Mouse (Mus musculus): ENCODE results near the gene Samd14. TPM values are rescaled to one million over a fixed set of nuclear protein-coding genes. Genes with fewer than 3 reads are reported as not detected.
A peak's percentile ranks its signal among the peaks of the same experiment; 100 is the strongest.

Samd14 gene
- total RNA-seq, 2 experiments from 2014 or later, result 38.2 to 42.8 TPM

DNA sequence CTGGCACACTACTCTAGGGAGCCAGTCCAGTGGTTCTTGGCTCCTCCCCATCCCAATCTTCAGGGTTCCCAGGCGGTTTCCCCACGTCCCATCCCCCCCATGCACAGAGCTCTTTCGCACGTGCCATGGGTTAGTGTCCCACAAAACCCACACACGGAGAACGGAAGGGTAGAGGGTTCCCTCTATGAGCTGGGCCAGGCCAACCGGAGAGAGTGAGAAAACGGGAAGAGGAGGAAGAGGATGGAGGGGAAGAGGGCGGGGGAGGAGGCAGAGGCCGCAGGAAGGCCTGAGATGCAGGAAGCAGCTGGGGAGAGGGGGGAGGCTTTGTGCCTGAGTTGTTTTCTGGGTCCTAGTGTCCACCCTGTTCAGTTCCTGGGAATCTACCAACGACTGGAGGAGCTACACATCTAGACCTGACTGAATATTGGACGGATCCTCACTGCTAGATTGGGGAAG is 20.1 kb upstream of the Samd14 start:
- peak; percentile 77 to 94 for DNase-seq (ENCODE audit: low spot score in 2 of 2)

DNA sequence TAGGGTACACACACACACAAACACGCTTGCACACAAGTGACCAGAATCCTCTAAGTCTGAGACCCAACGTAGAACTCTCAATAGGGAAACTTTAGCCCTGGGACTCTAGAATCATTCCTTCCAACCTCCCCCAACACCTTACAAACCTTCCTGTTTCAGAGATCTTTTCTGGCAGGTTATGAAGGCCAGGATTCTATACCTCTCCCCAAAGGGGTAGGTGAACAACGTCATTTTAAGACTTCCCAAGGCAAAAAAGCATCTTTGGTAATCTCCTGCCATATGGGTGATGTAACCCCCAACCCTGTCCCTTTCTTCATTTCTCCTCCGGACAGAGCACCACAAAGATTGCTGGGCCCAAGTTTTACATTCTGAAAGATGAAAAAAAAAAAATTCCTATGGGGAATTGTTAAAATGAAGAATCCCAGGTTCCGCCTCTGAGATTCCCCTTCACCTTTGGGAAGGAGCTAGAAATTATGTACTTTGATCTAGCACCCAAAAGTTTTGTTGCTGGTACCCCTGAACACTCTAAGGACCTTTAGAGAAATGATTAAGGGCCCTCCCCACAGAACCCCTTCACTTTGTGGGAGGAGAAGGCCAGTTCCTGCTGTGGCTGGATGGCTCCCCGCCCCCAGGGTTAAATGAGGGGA is 19.5 kb upstream of the Samd14 start:
- DNase-seq (ENCODE audit: low spot score in 2 of 2), result no peak

DNA sequence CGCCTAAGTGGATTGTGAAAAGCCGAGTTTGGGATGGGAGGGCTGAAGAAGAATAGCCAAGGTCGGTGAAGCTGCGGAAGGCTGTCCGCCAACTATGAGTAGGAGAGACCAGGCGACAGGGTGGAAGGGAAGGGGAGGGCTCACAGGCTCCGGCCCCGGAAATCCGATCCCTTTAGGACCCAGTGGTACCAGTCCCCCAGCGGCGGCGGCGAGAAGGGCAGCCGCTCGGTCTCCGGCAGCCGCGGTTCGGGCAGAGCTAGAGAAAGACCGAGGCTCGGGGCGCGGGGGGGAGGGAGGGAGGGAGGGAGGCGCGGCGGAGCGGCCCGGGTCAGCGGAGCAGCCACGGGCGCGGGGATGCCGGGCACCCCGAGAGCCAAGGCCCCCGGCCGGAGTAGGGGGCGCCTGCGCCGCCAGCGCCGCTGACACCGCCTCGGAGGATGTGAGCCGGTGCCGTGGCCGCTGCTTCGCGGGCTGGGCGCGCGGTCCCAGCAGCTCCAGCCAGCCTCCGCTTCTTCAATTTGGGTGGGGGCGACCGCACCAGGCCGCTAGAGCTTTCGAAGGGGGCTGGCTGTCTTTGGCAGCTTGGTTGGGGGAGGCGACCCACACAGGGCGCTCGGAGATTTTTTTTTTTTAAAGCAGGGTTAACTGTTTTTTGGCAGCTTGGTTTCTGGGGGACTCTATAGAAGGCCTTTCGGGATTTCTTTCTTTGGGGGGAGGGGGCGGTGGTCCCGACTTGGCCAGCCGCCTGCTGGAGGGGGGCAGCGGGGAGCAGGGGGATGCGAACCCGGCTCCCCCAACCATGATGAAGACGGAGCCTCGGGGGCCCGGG is 18.7 kb upstream of the Samd14 start, which contains the start of gene Ppp1r9b:
TSS of gene Ppp1r9b (plus strand) at position 287 of the 829 bp plus-strand sequence.
- DNase-seq (ENCODE audit: low spot score in 2 of 2), result peak; percentile 89 to 95

DNA sequence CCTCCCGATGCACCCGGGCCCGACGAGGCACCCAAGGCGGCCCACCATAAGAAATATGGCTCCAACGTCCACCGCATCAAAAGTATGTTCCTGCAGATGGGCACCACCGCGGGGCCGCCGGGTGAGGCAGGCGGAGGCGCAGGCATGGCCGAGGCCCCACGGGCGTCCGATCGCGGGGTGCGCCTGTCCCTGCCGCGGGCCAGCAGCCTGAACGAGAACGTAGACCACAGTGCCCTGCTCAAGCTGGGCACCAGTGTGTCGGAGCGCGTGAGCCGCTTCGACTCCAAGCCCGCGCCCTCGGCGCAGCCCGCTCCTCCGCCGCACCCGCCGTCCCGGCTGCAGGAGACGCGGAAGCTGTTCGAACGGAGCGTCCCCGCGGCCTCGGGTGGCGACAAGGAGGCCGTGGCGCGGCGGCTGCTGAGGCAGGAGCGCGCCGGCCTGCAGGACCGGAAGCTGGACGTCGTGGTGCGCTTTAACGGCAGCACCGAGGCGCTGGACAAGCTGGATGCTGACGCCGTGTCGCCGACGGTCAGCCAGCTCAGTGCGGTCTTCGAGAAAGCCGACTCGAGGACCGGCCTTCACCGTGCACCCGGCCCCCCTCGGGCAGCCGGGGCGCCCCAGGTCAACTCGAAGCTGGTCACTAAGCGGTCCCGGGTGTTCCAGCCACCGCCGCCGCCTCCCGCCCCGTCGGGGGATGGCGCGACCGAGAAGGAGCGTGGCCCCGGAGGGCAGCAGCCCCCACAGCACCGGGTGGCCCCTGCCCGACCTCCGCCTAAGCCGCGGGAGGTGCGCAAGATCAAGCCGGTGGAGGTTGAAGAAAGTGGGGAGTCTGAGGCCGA is 17.8 kb upstream of the Samd14 start:
- DNase-seq (ENCODE audit: low spot score in 2 of 2), result no peak

DNA sequence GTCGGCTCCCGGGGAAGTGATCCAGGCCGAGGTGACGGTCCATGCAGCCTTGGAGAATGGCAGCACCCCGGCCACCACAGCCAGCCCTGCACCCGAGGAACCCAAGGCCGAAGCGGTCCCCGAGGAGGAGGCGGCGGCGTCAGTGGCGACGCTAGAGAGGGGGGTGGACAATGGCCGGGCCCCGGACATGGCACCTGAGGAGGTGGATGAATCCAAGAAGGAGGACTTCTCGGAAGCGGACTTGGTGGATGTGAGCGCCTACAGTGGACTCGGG is 17.3 kb upstream of the Samd14 start:
- no peak for DNase-seq (ENCODE audit: low spot score in 2 of 2)

DNA sequence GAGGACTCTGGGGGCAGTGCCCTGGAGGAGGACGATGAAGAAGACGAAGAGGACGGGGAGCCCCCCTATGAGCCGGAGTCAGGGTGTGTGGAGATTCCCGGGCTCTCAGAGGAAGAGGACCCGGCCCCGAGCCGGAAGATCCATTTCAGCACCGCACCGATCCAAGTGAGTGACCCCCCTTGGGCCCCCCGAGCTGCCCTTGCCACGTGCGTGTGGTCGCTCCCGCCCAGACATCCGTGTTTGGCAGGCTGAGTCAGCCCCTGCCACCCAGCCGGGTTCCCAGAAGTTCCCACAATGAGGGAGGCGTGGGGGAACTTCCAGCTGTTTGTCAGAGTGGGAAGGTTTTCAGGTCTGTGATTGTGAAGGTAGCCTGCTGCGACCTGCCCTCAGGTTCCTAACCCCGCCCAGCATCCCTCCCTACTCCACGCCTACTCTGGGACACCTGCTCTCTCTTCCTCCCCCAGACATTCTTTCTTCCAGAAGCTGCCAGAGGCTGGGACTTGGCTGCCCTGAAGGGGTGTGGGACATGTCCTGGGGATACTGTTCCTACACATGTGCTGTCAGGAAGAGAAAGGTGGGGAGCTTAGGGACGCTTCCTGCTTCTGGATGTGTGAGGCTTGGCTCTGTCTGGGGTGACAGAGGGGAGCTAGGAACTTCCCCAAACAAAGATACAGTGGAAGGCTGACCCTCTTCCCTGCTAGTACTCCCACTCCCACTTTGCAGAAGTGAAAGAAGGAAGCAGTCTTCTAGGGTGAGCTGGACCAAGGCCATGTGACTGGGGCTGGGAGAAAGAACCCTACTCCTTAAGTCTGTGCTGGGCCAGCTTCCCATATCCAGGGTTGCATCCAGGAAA is 16.7 kb upstream of the Samd14 start:
- DNase-seq (ENCODE audit: low spot score in 2 of 2), result no peak

DNA sequence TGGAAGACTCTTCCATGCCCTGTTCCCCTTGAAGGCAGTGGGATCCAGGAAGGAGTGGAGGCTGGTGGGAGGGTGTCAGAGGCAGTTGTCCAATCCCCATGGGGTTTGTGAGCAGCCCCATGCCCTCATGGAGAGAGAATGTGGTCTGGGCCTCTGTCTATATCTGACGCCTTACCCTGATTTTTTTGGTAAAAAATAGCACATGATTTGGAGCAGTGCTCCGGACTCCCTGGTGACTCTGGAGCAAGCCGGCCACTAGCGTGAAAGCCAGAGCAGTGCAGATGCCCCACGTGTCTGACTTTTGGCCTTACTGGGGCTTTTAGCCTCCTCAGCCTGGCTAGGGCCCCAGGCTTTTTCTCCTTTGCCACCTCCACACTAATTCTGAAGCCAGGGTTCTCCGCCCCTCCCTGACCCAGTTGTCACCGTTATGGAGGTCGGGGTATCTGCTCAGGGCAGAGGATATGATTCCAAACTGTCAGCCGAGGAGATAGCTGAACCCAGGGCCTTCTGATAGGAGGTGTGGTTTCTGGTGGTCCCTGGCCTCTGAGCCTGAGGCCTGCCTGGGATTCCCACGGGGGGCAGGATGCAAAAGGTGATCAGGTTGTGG is 15.4 kb upstream of the Samd14 start:
- no peak for DNase-seq (ENCODE audit: low spot score in 2 of 2)

DNA sequence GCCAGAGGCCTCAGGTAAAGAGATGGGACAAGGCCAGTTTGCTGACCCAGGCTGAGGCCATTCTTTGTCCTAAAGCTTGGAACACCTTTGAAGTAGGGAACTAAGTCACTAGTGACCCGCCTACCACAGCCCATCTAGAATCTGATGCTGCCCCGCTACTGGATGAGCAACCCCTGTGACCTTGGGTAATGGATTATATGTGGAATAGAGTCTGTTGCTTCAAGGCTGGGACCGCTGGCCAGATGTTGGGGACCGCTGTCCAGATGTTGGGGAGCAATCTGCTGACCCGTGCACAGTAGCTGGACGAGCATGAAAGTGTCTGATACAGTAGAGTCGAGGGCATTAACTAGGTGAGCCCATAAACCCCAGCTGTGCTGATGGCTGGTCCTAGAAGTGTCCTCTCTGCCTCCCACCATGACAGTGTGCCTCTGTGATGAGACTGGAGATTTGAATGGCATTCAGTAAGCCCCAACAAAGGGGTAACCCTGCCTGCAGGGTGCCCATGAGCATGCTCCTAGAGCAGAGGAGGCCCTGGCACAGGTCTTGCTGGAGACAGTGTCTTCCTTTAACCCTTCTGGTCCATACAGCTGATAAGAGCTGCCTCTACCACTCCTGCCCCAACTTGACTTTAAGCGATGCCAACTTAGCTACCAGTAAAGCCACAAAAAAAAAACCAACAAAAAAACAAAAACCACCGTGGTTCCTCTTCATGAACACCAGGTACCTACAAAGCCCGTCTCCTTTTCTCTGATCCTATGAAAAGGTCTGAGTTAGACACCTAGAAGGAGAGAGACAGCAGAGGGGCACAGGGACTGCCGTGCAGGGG is 14.5 kb upstream of the Samd14 start:
- no peak for DNase-seq (ENCODE audit: low spot score in 2 of 2)

DNA sequence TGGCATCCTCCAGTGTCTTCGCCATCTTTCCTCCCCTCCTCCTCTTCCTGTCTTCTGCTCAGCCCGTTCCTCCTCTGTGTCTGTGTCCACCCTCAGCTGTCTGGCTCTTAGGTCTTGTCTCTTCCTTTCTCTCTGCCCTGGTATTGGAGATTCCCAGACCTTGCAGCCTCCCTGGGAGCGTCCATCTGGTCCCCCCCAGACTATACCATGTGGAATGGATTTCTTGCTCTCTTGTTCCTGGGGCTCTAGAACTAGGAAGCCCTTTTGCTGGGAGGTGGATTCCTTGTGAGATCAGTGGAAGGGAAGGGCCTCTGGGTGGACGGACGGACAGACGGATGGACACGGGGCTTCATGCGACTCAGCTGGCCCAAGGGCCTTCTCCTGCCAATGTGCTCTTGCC is 13.6 kb upstream of the Samd14 start:
- no peak for DNase-seq (ENCODE audit: low spot score in 2 of 2)

DNA sequence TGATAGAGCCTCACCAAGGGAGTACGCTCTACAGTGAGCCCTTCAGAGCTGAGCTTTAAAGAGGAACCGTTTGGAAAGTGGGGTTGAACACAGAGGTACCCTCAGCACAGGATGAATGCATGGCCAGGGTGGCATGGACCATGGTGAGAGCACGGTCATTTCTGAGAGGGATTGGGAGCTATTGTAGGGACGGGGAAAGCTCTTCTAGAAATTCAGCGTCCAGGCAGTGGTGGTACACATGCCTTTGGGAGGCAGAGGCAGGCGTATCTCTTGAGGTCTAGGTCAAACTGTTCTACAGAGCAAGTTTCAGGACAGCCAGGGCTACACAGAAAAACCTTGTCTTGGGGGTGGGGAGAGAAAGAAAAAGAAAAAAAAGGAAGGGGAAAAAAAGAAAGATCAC is 12.7 kb upstream of the Samd14 start:
- DNase-seq (ENCODE audit: low spot score in 2 of 2), result no peak

DNA sequence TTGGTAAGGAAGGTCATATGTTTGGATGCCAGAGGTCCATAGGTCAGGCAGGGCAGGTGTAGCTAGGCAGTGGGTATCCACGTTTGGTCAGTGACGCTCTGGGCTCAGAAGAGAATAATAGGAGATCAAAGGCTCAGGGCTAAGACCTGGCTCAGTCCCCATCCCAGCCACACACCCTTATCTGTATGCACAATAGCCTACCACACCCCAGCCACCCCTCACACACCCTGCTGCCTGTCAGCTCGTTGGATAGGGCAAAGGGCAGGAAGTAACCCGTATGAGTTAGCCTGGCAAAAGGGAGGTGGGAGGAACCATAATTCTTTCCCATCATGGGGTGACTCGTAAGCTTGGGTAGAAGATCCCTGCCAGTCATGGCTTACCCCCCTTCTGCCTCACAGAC is 12.1 kb upstream of the Samd14 start:
- no peak for DNase-seq (ENCODE audit: low spot score in 2 of 2)

DNA sequence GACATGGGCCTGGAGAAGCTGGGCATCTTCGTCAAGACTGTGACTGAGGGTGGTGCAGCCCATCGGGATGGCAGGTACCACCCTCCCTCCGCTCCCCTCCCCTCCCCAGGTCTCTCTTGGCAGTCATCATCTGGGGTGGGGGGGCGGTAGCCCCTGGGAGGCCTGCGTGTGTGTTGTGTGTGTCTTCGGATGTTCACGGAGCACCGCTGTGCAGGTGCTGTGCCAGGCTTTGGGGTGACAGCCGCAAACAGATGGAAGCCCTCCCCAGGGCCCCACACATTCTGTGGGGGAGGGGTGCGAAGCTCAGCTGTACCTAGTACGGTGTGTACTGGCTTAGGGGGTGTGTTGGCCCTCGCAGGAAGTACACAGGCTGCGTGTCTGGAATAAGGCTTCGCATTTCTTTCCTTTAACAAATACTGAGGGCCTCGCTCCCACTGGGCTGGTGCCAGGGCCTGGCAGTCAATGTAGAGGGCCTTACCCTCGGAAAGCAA is 11.6 kb upstream of the Samd14 start:
- DNase-seq (ENCODE audit: low spot score in 2 of 2), result peak in 1 of 2 experiments; percentile 81

DNA sequence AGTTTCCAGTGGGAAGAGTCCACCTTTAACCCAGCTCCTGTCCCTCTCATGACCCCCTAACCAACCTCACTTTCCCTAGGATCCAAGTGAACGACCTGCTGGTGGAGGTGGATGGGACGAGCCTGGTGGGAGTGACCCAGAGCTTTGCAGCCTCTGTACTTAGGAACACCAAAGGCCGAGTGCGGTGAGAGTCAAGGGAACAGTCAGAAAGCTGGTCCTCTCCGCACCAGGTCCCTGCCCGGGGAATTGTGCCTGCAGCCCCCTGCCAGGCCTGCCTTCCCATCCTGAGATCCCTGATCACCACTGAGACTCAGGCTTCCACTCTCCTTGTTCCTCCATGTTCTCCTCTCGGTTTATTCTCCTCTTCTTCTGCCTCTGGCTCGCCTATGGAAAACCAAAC is 9.6 kb upstream of the Samd14 start:
- no peak for DNase-seq (ENCODE audit: low spot score in 2 of 2)

DNA sequence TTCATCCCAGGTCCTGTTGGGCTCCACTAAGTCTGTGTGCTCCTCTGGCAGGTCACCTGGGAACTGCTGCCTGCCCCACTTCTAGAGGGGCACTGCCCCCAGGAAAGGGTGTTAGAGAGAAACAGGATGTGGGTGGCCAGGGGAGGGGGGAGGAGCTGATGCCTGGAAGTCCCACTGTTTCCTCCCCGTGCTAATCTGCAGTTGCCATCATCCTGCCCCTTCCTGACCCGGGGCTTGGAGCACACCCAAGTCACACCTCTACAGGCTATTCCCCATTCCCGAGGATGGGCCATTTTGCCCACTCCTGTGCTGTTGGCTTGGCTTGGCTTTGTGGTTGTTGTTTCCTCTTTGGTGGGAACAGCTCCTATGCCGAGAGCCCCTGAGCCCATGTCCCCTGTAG is 9.1 kb upstream of the Samd14 start:
- no peak for DNase-seq (ENCODE audit: low spot score in 2 of 2)

DNA sequence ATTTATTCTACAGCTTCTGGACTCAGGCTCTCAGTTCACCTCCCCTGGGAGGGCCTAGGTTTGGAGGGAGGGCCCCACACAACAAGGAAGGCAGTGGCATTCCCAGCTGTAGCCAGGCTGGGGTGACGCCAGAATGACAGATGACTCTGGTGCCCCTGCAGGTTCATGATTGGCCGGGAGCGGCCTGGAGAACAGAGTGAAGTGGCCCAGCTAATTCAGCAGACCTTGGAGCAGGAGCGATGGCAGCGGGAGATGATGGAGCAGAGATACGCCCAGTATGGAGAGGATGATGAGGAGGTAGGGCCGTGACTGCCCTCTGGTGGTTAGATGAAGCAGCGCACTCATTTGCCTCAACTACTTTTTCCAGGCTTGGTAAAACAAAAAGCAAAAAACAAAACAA is 8.6 kb upstream of the Samd14 start:
- peak in 1 of 2 experiments; percentile 87 for DNase-seq (ENCODE audit: low spot score in 2 of 2)

DNA sequence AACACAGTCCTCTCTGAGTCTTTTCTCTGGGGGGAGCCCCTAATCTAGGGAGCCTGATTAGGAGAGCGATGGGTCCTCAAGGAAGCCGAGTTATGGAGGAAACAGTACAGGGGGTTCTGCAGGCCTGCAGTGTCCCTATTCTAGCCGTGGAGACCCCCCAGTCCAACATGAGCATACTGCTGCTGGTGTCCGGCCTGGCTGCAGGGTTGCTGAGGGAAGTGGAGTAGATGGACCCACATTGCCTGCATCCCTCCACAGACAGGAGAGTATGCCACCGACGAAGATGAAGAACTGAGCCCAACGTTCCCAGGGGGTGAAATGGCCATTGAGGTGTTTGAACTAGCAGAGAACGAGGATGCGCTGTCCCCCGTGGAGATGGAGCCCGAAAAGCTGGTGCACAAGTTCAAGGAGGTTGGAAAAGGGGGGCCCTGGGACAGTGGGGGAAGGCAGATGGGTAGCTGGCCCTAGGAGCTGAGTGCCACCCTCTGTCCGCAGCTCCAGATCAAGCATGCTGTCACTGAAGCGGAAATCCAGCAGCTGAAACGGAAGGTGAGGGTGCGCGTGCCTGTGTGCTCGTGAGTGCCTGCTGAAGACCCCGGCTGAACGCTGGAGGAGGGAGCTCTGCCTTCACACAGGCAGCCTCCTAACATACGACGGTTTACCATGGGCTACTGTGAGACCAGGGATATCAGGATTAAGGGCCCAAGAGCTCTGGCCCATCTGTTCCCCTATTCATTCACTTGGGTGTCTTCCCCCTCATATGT is 7.9 kb upstream of the Samd14 start:
- DNase-seq (ENCODE audit: low spot score in 2 of 2), result no peak

DNA sequence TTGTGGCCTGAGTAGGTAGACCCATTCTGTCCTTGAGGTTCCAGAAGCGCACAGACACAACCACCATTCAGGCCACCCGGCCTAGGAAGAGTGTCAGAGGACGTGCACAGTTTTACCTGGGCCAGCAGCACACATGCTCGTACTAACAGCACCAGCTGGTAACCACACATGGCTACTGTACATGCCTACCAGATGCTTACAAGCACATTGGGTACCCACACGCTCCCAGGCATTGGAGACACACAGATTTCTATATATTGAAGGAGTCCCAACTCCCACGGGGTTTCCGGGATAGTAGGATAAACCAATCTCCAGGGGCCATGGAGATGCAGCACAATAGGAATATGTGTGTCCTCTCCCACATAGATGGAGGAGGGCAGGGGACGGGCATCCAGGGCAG is 7.0 kb upstream of the Samd14 start:
- DNase-seq (ENCODE audit: low spot score in 2 of 2), result peak in 1 of 2 experiments; percentile 83

DNA sequence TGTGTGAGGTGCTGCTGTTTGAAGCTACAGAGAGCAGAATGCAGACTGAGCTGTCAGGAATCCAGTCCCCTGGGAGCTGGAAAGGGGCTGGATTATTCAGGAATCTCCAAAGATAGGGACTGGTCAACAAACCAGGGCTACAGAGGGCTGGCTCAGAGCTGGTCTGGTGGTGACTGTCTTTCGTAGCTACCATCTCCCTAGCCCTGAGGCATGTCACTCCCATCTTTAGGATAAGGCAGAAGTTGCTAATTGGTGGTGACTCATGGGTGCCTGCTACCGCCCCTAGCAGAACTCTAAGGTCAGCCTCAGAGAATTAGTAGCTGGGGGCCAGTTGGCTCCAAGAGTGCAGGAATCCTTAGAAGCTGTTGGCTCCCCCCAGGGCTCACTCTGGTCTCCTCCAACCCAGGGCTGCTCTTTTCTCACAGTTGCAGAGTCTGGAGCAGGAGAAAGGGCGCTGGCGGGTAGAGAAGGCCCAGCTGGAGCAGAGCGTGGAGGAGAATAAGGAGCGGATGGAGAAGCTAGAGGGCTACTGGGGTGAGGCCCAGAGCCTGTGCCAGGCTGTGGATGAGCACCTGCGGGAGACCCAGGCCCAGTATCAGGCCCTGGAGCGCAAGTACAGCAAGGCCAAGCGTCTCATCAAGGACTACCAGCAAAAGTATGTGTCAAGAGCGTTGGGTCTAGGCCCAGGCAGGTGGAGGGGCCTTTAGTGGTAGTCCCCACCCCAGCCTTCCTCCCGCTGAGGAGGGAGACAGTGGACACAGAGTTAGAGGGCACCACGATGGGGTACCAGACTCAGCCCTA is 5.3 kb upstream of the Samd14 start:
- no peak for DNase-seq (ENCODE audit: low spot score in 2 of 2)

Measured in layer of hippocampus, adult 18-20 months (tissue).